Mouse (Mus musculus) liver, postnatal 0 days (tissue): ENCODE data around the gene Zmynd10.

ENCODE experiments used
- CTCF ChIP-seq: sonication (generic); IDR thresholded peaks from 2 replicates; pipeline ENCODE4 v1.5.1; 2016; ENCODE audit warnings: antibody characterized with exemption, low read depth
- EP300 ChIP-seq: IDR thresholded peaks from 2 replicates; pipeline ENCODE4 v1.6.1; 2016; ENCODE audit warnings: antibody characterized with exemption, low read depth, mild to moderate bottlenecking

DNA sequence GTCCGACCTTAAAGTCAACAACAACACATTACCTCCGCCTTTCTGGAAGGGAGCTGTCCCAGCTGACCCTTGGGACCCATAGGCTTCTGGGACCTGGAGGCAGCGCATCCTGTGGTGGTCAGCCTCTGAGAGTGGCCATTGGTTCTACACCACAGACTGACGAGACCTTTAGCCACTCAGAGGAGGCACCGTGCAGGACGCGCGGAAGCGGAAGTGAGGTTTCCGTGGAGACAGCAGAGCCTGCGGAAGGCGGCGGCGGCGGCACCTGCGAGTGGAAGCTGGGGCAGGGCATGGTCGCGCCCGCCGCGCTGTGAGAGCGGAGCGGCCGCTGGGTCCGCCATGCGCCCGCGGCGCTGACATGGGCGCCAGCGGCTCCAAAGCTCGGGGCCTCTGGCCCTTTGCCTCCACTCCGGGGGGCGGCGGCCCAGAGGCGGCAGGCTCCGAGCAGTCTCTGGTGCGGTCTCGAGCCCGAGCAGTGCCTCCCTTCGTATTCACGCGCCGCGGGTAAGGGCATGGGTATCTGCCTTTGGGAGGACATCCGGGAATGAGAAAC is 16.0 kb downstream of the Zmynd10 start, which contains the start of gene Tusc2:
- TF ChIP-seq CTCF: no peak
- TF ChIP-seq EP300: no peak
